Mouse (Mus musculus) MEL (cell line): Measurements from ENCODE around the gene Plekha5.

Experiments
- CTCF ChIP-seq, 3 experiments: IDR thresholded peaks in 2 of 3; conservative IDR thresholded peaks in 1 of 3; 2 replicates each; pipeline ENCODE4 v1.5.1; 2011 to 2012; ENCODE audit warnings: low read length in 3 of 3, low read depth in 2 of 3, mild to moderate bottlenecking in 2 of 3, improper control_type of control experiment in 1 of 3, inconsistent platforms in 1 of 3, mixed read lengths in 1 of 3, moderate library complexity in 1 of 3; ENCODE audit not compliant: control insufficient read depth in 1 of 3, insufficient read depth in 1 of 3, poor library complexity in 1 of 3, severe bottlenecking in 1 of 3
- EP300 ChIP-seq, 2 experiments: IDR thresholded peaks; 2 replicates each; pipeline ENCODE4 v1.6.1; 2011; ENCODE audit warnings: improper control_type of control experiment in 2 of 2, low read length in 2 of 2, low read depth in 1 of 2, mild to moderate bottlenecking in 1 of 2
- HCFC1 ChIP-seq: IDR thresholded peaks from 2 replicates; pipeline ENCODE4 v1.6.1; 2012; ENCODE audit warnings: low read depth, mild to moderate bottlenecking, inconsistent platforms, low read length, improper control_type of control experiment, moderate library complexity
- JUND ChIP-seq: IDR thresholded peaks from 2 replicates; pipeline ENCODE4 v1.6.1; 2011; ENCODE audit warnings: low read depth, mild to moderate bottlenecking, improper control_type of control experiment, low read length
- KAT2A ChIP-seq: conservative IDR thresholded peaks from 2 replicates; pipeline ENCODE4 v1.6.1; 2012; ENCODE audit warnings: low read depth, low read length, improper control_type of control experiment, inconsistent platforms
- MAX ChIP-seq: IDR thresholded peaks from 2 replicates; pipeline ENCODE4 v1.6.1; 2011; ENCODE audit warnings: low read length, improper control_type of control experiment
- MYB ChIP-seq: IDR thresholded peaks from 2 replicates; pipeline ENCODE4 v1.6.1; 2011; ENCODE audit warnings: mild to moderate bottlenecking, low read depth, low read length, improper control_type of control experiment
- POLR2A ChIP-seq, 2 experiments: IDR thresholded peaks; 2 replicates each; pipeline ENCODE4 v1.6.1; 2011 to 2012; ENCODE audit warnings: low read length in 2 of 2, mild to moderate bottlenecking in 2 of 2, control low read depth in 1 of 2, improper control_type of control experiment in 1 of 2, low read depth in 1 of 2, moderate library complexity in 1 of 2; ENCODE audit not compliant: control insufficient read depth in 1 of 2, insufficient read depth in 1 of 2, poor library complexity in 1 of 2
- POLR2AphosphoS5 ChIP-seq: IDR thresholded peaks from 2 replicates; pipeline ENCODE4 v1.6.1; 2012; ENCODE audit warnings: low read depth, borderline replicate concordance, mild to moderate bottlenecking, inconsistent platforms, low read length, moderate library complexity, mixed read lengths
- TCF12 ChIP-seq: IDR thresholded peaks from 2 replicates; pipeline ENCODE4 v1.6.1; 2014; ENCODE audit warnings: low read depth, mild to moderate bottlenecking, inconsistent platforms, low read length, improper control_type of control experiment, moderate library complexity
- UBTF ChIP-seq: IDR thresholded peaks from 2 replicates; pipeline ENCODE4 v1.6.1; 2012; ENCODE audit warnings: low read depth, mild to moderate bottlenecking, inconsistent platforms, low read length, improper control_type of control experiment, moderate library complexity, borderline replicate concordance; ENCODE audit not compliant: insufficient read depth
- USF2 ChIP-seq, 2 experiments: IDR thresholded peaks; 2 replicates each; pipeline ENCODE4 v1.6.1; 2011 to 2012; ENCODE audit warnings: improper control_type of control experiment in 2 of 2, low read length in 2 of 2, borderline replicate concordance in 1 of 2, inconsistent platforms in 1 of 2, low read depth in 1 of 2, mild to moderate bottlenecking in 1 of 2; ENCODE audit not compliant: insufficient read depth in 1 of 2

- TF ChIP-seq EP300 (IDR thresholded peaks at IDR 0.05; ENCODE audit: low read depth in 1 of 2, low read length in 2 of 2), result no peak
- no peak for TF ChIP-seq HCFC1
- no peak for TF ChIP-seq MAX
- no peak for TF ChIP-seq CTCF (IDR thresholded peaks at IDR 0.05 in 2 of 3, conservative IDR thresholded peaks at IDR 0.05 in 1 of 3; ENCODE audit: control insufficient read depth in 1 of 3, insufficient read depth in 1 of 3, low read depth in 2 of 3, low read length in 3 of 3, poor library complexity in 1 of 3, severe bottlenecking in 1 of 3)
- no peak for TF ChIP-seq JUND
- no peak for TF ChIP-seq UBTF
- TF ChIP-seq POLR2A (IDR thresholded peaks at IDR 0.05; ENCODE audit: control insufficient read depth in 1 of 2, insufficient read depth in 1 of 2, low read depth in 1 of 2, low read length in 2 of 2, poor library complexity in 1 of 2), result no peak
- no peak for TF ChIP-seq KAT2A
- TF ChIP-seq POLR2AphosphoS5, result no peak
- TF ChIP-seq USF2 (IDR thresholded peaks at IDR 0.05; ENCODE audit: borderline replicate concordance in 1 of 2, insufficient read depth in 1 of 2, low read depth in 1 of 2, low read length in 2 of 2), result no peak
- no peak for TF ChIP-seq TCF12
- TF ChIP-seq MYB, result no peak
Observed at GRCm38 (mm10) chr6:140642655-140643054, 218.8 kb downstream of the Plekha5 start.
